Mouse (Mus musculus) gastrocnemius, postnatal 25 days (tissue): ENCODE measurements at regions not wholly inside any gene's neighbourhood (a gene's known extent, or its start where the extent isn't known, plus 50 kb on each side); places are given as distances from the start of the nearest gene placed in this dataset.
A peak's percentile ranks its signal among the peaks of the same experiment; 100 is the strongest.

Source experiments
- DNase-seq: peaks from one replicate; pipeline ENCODE4 v3.0.0; 2022

- DNase-seq: no peak
These were observed 82.9 kb downstream of the Postn start for GRCm38 (mm10) chr3:54443791-54444190.

GRCm38 (mm10) chr3:54446889-54447288, 86.0 kb downstream of the Postn start:
- no peak for DNase-seq

- DNase-seq: no peak
These were observed 96.5 kb downstream of the Postn start for GRCm38 (mm10) chr3:54457416-54457815.

- DNase-seq: no peak
These were observed 100.5 kb downstream of the Postn start for GRCm38 (mm10) chr3:54461366-54461765.

GRCm38 (mm10) chr3:54466097-54466496, 105.2 kb downstream of the Postn start:
- DNase-seq: no peak

- DNase-seq: no peak
These were observed 113.3 kb downstream of the Postn start for GRCm38 (mm10) chr3:54474209-54474608.

GRCm38 (mm10) chr3:54475879-54476278, 115.0 kb downstream of the Postn start:
- no peak for DNase-seq

GRCm38 (mm10) chr3:54477986-54478385, 117.1 kb downstream of the Postn start:
- DNase-seq: no peak

GRCm38 (mm10) chr3:54480251-54480650, 119.3 kb downstream of the Postn start:
- peak; percentile 20 for DNase-seq

GRCm38 (mm10) chr3:54487346-54487745, 126.4 kb downstream of the Postn start:
- DNase-seq: no peak

GRCm38 (mm10) chr3:54487844-54488243, 126.9 kb downstream of the Postn start:
- DNase-seq: no peak

- no peak for DNase-seq
These were observed 129.5 kb downstream of the Postn start for GRCm38 (mm10) chr3:54490249-54490900.

GRCm38 (mm10) chr3:54493567-54493966, 132.7 kb downstream of the Postn start:
- DNase-seq: no peak

- DNase-seq: no peak
These were observed 144.1 kb downstream of the Postn start for GRCm38 (mm10) chr3:54504997-54505396.

GRCm38 (mm10) chr3:54507575-54507974, 146.7 kb downstream of the Postn start:
- DNase-seq: no peak

- no peak for DNase-seq
These were observed 148.0 kb downstream of the Postn start for GRCm38 (mm10) chr3:54508906-54509305.

- DNase-seq: no peak
These were observed 156.3 kb downstream of the Postn start for GRCm38 (mm10) chr3:54517251-54517650.

- no peak for DNase-seq
These were observed 161.8 kb downstream of the Postn start for GRCm38 (mm10) chr3:54522716-54523115.

- DNase-seq: no peak
These were observed 165.7 kb downstream of the Postn start for GRCm38 (mm10) chr3:54526618-54527017.

- DNase-seq: no peak
These were observed 164.3 kb upstream of the Supt20 start for GRCm38 (mm10) chr3:54528292-54528691.

GRCm38 (mm10) chr3:54530251-54530650, 162.4 kb upstream of the Supt20 start:
- no peak for DNase-seq

- no peak for DNase-seq
These were observed 157.2 kb upstream of the Supt20 start for GRCm38 (mm10) chr3:54535361-54535760.

- no peak for DNase-seq
These were observed 154.6 kb upstream of the Supt20 start for GRCm38 (mm10) chr3:54538055-54538454.

GRCm38 (mm10) chr3:54540540-54541080, 152.0 kb upstream of the Supt20 start:
- DNase-seq: no peak
